In genomic region chr11:86050430-86051280, GRCm38 (mm10) we compare ENCODE assay signal across 13 mouse cellular contexts.
A peak's percentile ranks its signal among the peaks of the same experiment; 100 is the strongest.
DNase-seq lines count a peak whose midpoint lies in the region; ATAC-seq and TF ChIP-seq lines count a peak whose summit lies in the region.
"Had no signal": no experiment of that assay in that cellular context is flagged by ENCODE, and none has a peak within 500 bp of the region (broad histone marks: within the 10 kb centered on the region; RNA-seq: fewer than 3 reads in every experiment).

No protein-coding gene starts in this region.

- H3ac ChIP-seq in C2C12 (ENCODE audit: control insufficient read depth, insufficient read length, low read depth), result no peak overlapping the region

- no peak for ATAC-seq in limb, embryonic 13.5 days (ENCODE audit: low FRiP score, low read depth)
- ATAC-seq in liver, embryonic 11.5 days (replicated peaks; ENCODE audit: low FRiP score), result no peak
- ATAC-seq: activated CD4-positive, CD25-positive, alpha-beta regulatory T cell, adult 4 months had no signal

- H3K27ac ChIP-seq in heart, embryonic 10.5 days, result no peak overlapping the region
- H3K27ac ChIP-seq in limb, embryonic 13.5 days, result peak overlapping the region; percentile 49; the same call in 1 of the 2 replicates
- no peak overlapping the region for H3K27ac ChIP-seq in liver, embryonic 11.5 days (ENCODE audit: low read depth, low read length)

- TF ChIP-seq CTCF in C2C12 (IDR thresholded peaks at IDR 0.05; ENCODE audit: control insufficient read depth, insufficient read depth, insufficient read length), result no peak

- H3K9me3 ChIP-seq in heart, embryonic 10.5 days, result no peaks in the 10 kb centered on the region
- H3K9me3 ChIP-seq in limb, embryonic 13.5 days, result no peaks in the 10 kb centered on the region
- no peaks in the 10 kb centered on the region for H3K9me3 ChIP-seq in liver, embryonic 11.5 days (ENCODE audit: control insufficient read depth, low read length)
- H3K9me3 ChIP-seq: megakaryocyte, embryonic 14.5 days had no signal

- 73% methylated on average over 8 of the region's 8 CpGs for WGBS in heart, embryonic 10.5 days
- WGBS in limb, embryonic 13.5 days, result 56% methylated on average over 8 of the region's 8 CpGs
- 75% methylated on average over 8 of the region's 8 CpGs for WGBS in liver, embryonic 11.5 days

- no peaks in the 10 kb centered on the region for H3K36me3 ChIP-seq in heart, embryonic 10.5 days
- H3K36me3 ChIP-seq in C2C12 (ENCODE audit: control insufficient read depth, insufficient read depth), result no peaks in the 10 kb centered on the region
- no peaks in the 10 kb centered on the region for H3K36me3 ChIP-seq in limb, embryonic 13.5 days
- H3K36me3 ChIP-seq in liver, embryonic 11.5 days (ENCODE audit: control insufficient read depth, insufficient read depth, low read length), result no peaks in the 10 kb centered on the region

- H3K9ac ChIP-seq in limb, embryonic 13.5 days, result no peak overlapping the region
- H3K9ac ChIP-seq in liver, embryonic 11.5 days (ENCODE audit: low read depth, low read length), result no peak overlapping the region

- H3K4me2 ChIP-seq in limb, embryonic 13.5 days (replicated peaks), result no peak overlapping the region; the same call in 1 of the 2 replicates
- no peak overlapping the region for H3K4me2 ChIP-seq in liver, embryonic 11.5 days

- no peak overlapping the region for H3K4me3 ChIP-seq in heart, embryonic 10.5 days
- H3K4me3 ChIP-seq in C2C12 (ENCODE audit: insufficient read depth, poor library complexity, severe bottlenecking), result no peak overlapping the region
- no peak overlapping the region for H3K4me3 ChIP-seq in limb, embryonic 13.5 days
- no peak overlapping the region for H3K4me3 ChIP-seq in liver, embryonic 11.5 days (ENCODE audit: low read depth, low read length)
- H3K4me3 ChIP-seq: erythroblast, embryonic 14.5 days; megakaryocyte, embryonic 14.5 days had no signal

- peak; percentile 89 for DNase-seq in heart, adult 11 months
- DNase-seq in heart, embryonic 10.5 days (ENCODE audit: low spot score), result no peak
- DNase-seq in brain, adult 2 months (ENCODE audit: low read depth, low spot score), result peak; percentile 19
- DNase-seq in kidney, adult 18-20 months, result no peak
- DNase-seq in liver, embryonic 11.5 days (ENCODE audit: low spot score), result no peak
- no peak for DNase-seq in layer of hippocampus, adult 9-10 months (ENCODE audit: low spot score)
- DNase-seq: kidney, postnatal 25 days; thymus, adult 2 months had no signal

- H3K79me2 ChIP-seq in C2C12 (ENCODE audit: control insufficient read depth, insufficient read depth), result no peaks in the 10 kb centered on the region

- H3K79me3 ChIP-seq in C2C12 (ENCODE audit: low read depth), result no peaks in the 10 kb centered on the region

- no peaks in the 10 kb centered on the region for H3K4me1 ChIP-seq in heart, embryonic 10.5 days
- H3K4me1 ChIP-seq in limb, embryonic 13.5 days, result peaks cover 17% of the 10 kb centered on the region
- H3K4me1 ChIP-seq in liver, embryonic 11.5 days (replicated peaks; ENCODE audit: control insufficient read depth, insufficient read depth, low read length), result no peaks in the 10 kb centered on the region
- H3K4me1 ChIP-seq: megakaryocyte, embryonic 14.5 days had no signal

- no peaks in the 10 kb centered on the region for H3K27me3 ChIP-seq in heart, embryonic 10.5 days (ENCODE audit: insufficient read depth, poor library complexity, severe bottlenecking)
- no peaks in the 10 kb centered on the region for H3K27me3 ChIP-seq in C2C12 (ENCODE audit: control insufficient read depth, insufficient read depth, insufficient read length)
- no peaks in the 10 kb centered on the region for H3K27me3 ChIP-seq in limb, embryonic 13.5 days
- H3K27me3 ChIP-seq in liver, embryonic 11.5 days (replicated peaks; ENCODE audit: control insufficient read depth, insufficient read depth, low read length), result no peaks in the 10 kb centered on the region
- H3K27me3 ChIP-seq: megakaryocyte, embryonic 14.5 days had no signal

TF ChIP-seq in C2C12, 6 proteins besides CTCF, POLR2A, EP300 and RAD21:
- no peak for TF ChIP-seq MYOG (IDR thresholded peaks at IDR 0.05; ENCODE audit: control insufficient read depth, extremely low read depth, insufficient read length)
- TF ChIP-seq MAX (IDR thresholded peaks at IDR 0.05), result peak; percentile 21
- peak; percentile 54 for TF ChIP-seq MYOD1 (IDR thresholded peaks at IDR 0.05; ENCODE audit: control insufficient read depth, insufficient read length, low read depth)
- no peak for TF ChIP-seq USF1 (IDR thresholded peaks at IDR 0.05; ENCODE audit: low read depth)
- TF ChIP-seq CEBPB (IDR thresholded peaks at IDR 0.05; ENCODE audit: low read depth), result peak; percentile 15
- peak; percentile 81 for TF ChIP-seq FOSL1 (IDR thresholded peaks at IDR 0.05; ENCODE audit: insufficient read depth, low read length, poor library complexity, severe bottlenecking)

Comparison
In these comparisons a context has a peak if more than half of its experiments do, and no peak if none do; other contexts are left out.
1. DNase-seq: peak in heart, adult 11 months (single experiment) and brain, adult 2 months (single experiment); none in heart, embryonic 10.5 days (single experiment), kidney, adult 18-20 months (single experiment), liver, embryonic 11.5 days (single experiment) and layer of hippocampus, adult 9-10 months (single experiment).